Mouse (Mus musculus) intestine, postnatal 0 days (tissue): Measurements from ENCODE around the gene Cyren. TPM values are rescaled to one million over a fixed set of nuclear protein-coding genes. Genes with fewer than 3 reads are reported as not detected.

ENCODE experiments used
- ATAC-seq: fragments of 200-750 bp; cut with Nextera tagmentation; 2 replicates; pipeline ENCODE4 v1.8.0; 2017; ENCODE audit warnings: mild to moderate bottlenecking, moderate TSS enrichment, moderate library complexity
- H3K27ac ChIP-seq: fragments of 300-500 bp; sonication (generic); 2 replicates; pipeline ENCODE4 v1.5.1; 2014; ENCODE audit warnings: mild to moderate bottlenecking, low read depth, low read length, moderate library complexity
- H3K27me3 ChIP-seq: fragments of 300-500 bp; sonication (generic); replicated peaks from 2 replicates; pipeline ENCODE4 v1.6.1; 2014; ENCODE audit warnings: low read length, mixed read lengths; ENCODE audit not compliant: control insufficient read depth, insufficient read depth
- H3K36me3 ChIP-seq: fragments of 300-500 bp; sonication (generic); 2 replicates; pipeline ENCODE4 v1.6.1; 2014; ENCODE audit warnings: mild to moderate bottlenecking, moderate library complexity; ENCODE audit not compliant: control insufficient read depth, insufficient read depth
- H3K4me1 ChIP-seq: fragments of 300-500 bp; sonication (generic); replicated peaks from 2 replicates; pipeline ENCODE4 v1.6.1; 2014; ENCODE audit warnings: antibody characterized with exemption, low read length, mixed read lengths; ENCODE audit not compliant: control insufficient read depth, insufficient read depth
- H3K4me2 ChIP-seq: fragments of 300-500 bp; sonication (generic); replicated peaks from 2 replicates; pipeline ENCODE4 v1.6.1; 2014; ENCODE audit warnings: low read depth, mild to moderate bottlenecking, moderate library complexity
- H3K4me3 ChIP-seq: fragments of 300-500 bp; sonication (generic); 2 replicates; pipeline ENCODE4 v1.5.1; 2014; ENCODE audit warnings: low read depth, low read length
- H3K9ac ChIP-seq: fragments of 300-500 bp; sonication (generic); 2 replicates; pipeline ENCODE4 v1.6.1; 2014; ENCODE audit warnings: mild to moderate bottlenecking, low read depth, low read length
- H3K9me3 ChIP-seq: fragments of 300-500 bp; sonication (generic); 2 replicates; pipeline ENCODE4 v1.6.1; 2016; ENCODE audit warnings: mixed run types; ENCODE audit not compliant: control insufficient read depth
- CTCF ChIP-seq: sonication (generic); IDR thresholded peaks from 2 replicates; pipeline ENCODE4 v1.5.1; 2016; ENCODE audit warnings: low read depth, mild to moderate bottlenecking, control low read depth, antibody characterized with exemption, moderate library complexity
- WGBS: fragments of 180-500 bp; shearing (Covaris S2); extraction: QIAGEN DNeasy Blood & Tissue Kit; methylation state at CpG from one replicate; pipeline ENCODE4 v1.1.7; 2014; 5-methylcytosine and 5-hydroxymethylcytosine counted together
- polyA plus RNA-seq: library from polyadenylated mRNA; unstranded; fragments of >200 nt; fragmentation: Nextera tagmentation; extraction: Ambion mirVana; gene quantifications from 2 replicates; pipeline ENCODE4 v1.2.1, GENCODE M21; 2015

Gene Cyren
- polyA plus RNA-seq, 1 experiment from 2014 or later, result 6.2 TPM

GRCm38 (mm10) chr6:34875966-34876834 lies 1.7 kb downstream of the Cyren start:
- Histone ChIP-seq H3K4me1 (peaks cover 5% of the 10 kb centered on the region; the same call in 1 of the 2 replicates), H3K9ac (no peak overlapping the region)

GRCm38 (mm10) chr6:34875268-34875761 lies 2.5 kb downstream of the Cyren start:
- 89% methylated on average over 15 of the region's 15 CpGs for WGBS
- Histone ChIP-seq H3K4me1 (peaks cover 5% of the 10 kb centered on the region; the same call in 1 of the 2 replicates), H3K9me3 (no peaks in the 10 kb centered on the region), H3K4me2 (no peak overlapping the region), H3K36me3 (peaks cover 10% of the 10 kb centered on the region; the same call in 1 of the 2 replicates), H3K9ac (no peak overlapping the region), H3K4me3 (no peak overlapping the region), H3K27ac (peak overlapping the region; percentile 93), H3K27me3 (no peaks in the 10 kb centered on the region)
- no peak for ATAC-seq
- no peak for TF ChIP-seq CTCF

More at GRCm38 (mm10) chr6:34875966-34876834, 1.7 kb downstream of the Cyren start:
- 41% methylated on average over 12 of the region's 12 CpGs for WGBS
- Histone ChIP-seq H3K27me3 (no peaks in the 10 kb centered on the region), H3K4me3 (no peak overlapping the region), H3K4me2 (peak overlapping the region; percentile 76; the same call in 1 of the 2 replicates), H3K9me3 (no peaks in the 10 kb centered on the region), H3K27ac (peak overlapping the region; percentile 93), H3K36me3 (peaks cover 18% of the 10 kb centered on the region; the same call in 1 of the 2 replicates)
- peak; percentile 41 for ATAC-seq
- peak; percentile 56 for TF ChIP-seq CTCF

- Histone ChIP-seq H3K4me1 (peaks cover 5% of the 10 kb centered on the region; the same call in 1 of the 2 replicates), H3K9ac (no peak overlapping the region), H3K4me3 (no peak overlapping the region), H3K27ac (peak overlapping the region; percentile 35), H3K36me3 (peaks cover 10% of the 10 kb centered on the region; the same call in 1 of the 2 replicates), H3K27me3 (no peaks in the 10 kb centered on the region), H3K4me2 (no peak overlapping the region), H3K9me3 (no peaks in the 10 kb centered on the region)
- TF ChIP-seq CTCF, result peak; percentile 51
- 58% methylated on average over 21 of the region's 21 CpGs for WGBS
- no peak for ATAC-seq
These were observed 3.5 kb downstream of the Cyren start for GRCm38 (mm10) chr6:34874101-34874921.

GRCm38 (mm10) chr6:34872871-34873270 lies 5.0 kb downstream of the Cyren start:
- TF ChIP-seq CTCF, result no peak
- H3K9me3 ChIP-seq, result no peaks in the 10 kb centered on the region
- 83% methylated on average over 10 of the region's 10 CpGs for WGBS

GRCm38 (mm10) chr6:34871929-34872328 lies 5.9 kb downstream of the Cyren start:
- Histone ChIP-seq H3K36me3 (peaks cover 10% of the 10 kb centered on the region; the same call in 1 of the 2 replicates), H3K9me3 (no peaks in the 10 kb centered on the region), H3K4me1 (0 out of 2 replicates have a peak, but pooled peaks cover 3% of the 10 kb centered on the region), H3K9ac (no peak overlapping the region), H3K27ac (no peak overlapping the region), H3K27me3 (no peaks in the 10 kb centered on the region), H3K4me3 (no peak overlapping the region), H3K4me2 (no peak overlapping the region)
- no peak for TF ChIP-seq CTCF
- WGBS, result 90% methylated on average over 7 of the region's 7 CpGs
- no peak for ATAC-seq

More at GRCm38 (mm10) chr6:34872871-34873270, 5.0 kb downstream of the Cyren start:
- ATAC-seq, result no peak
- Histone ChIP-seq H3K4me2 (no peak overlapping the region), H3K4me1 (peaks cover 5% of the 10 kb centered on the region; the same call in 1 of the 2 replicates), H3K27ac (no peak overlapping the region), H3K9ac (no peak overlapping the region), H3K4me3 (no peak overlapping the region), H3K27me3 (no peaks in the 10 kb centered on the region), H3K36me3 (peaks cover 10% of the 10 kb centered on the region; the same call in 1 of the 2 replicates)
